In genomic region chr2:30830283-30830795, GRCm38 (mm10) we compare ENCODE assay signal across 8 mouse cellular contexts. TPM values are rescaled to one million over a fixed set of nuclear protein-coding genes. Genes with fewer than 3 reads are reported as not detected.
DNase-seq lines count a peak whose midpoint lies in the region; ATAC-seq and TF ChIP-seq lines count a peak whose summit lies in the region.

Asb6 (minus strand) TSS chr2:30830333.

- no peaks in the 10 kb centered on the region for H3K9me3 ChIP-seq in heart, embryonic 15.5 days (replicated peaks)
- no peaks in the 10 kb centered on the region for H3K9me3 ChIP-seq in G1E (replicated peaks)

- peaks cover 6% of the 10 kb centered on the region for H3K36me3 ChIP-seq in heart, embryonic 15.5 days
- peaks cover 20% of the 10 kb centered on the region for H3K36me3 ChIP-seq in G1E (replicated peaks)

- no peak for TF ChIP-seq CTCF in G1E (IDR thresholded peaks at IDR 0.05; ENCODE audit: low read depth, low read length)

- no peak for DNase-seq in heart, adult 9 months (ENCODE audit: low spot score in 2 of 2)
- no peak for DNase-seq in G1E (ENCODE audit: low spot score)
- no peak for DNase-seq in layer of hippocampus, postnatal 25 days (ENCODE audit: extremely low spot score in 1 of 2, low spot score in 1 of 2)
- DNase-seq in ovary, postnatal 10 days (ENCODE audit: low spot score): no peak
- DNase-seq in kidney, postnatal 36 days: no peak

- H3K27ac ChIP-seq in heart, embryonic 15.5 days: no peak within 1 kb of the TSS

- no peak within 1 kb of the TSS for H3K9ac ChIP-seq in heart, embryonic 15.5 days

- H3K4me2 ChIP-seq in heart, embryonic 15.5 days: no peak within 1 kb of the TSS

- H3K4me1 ChIP-seq in heart, embryonic 15.5 days (replicated peaks): peaks cover 31% of the 10 kb centered on the region
- peaks cover 43% of the 10 kb centered on the region for H3K4me1 ChIP-seq in G1E (ENCODE audit: insufficient read depth, low read depth, low read length)

- 41% methylated on average over 4 of the region's 4 CpGs for WGBS in heart, embryonic 15.5 days

- H3K4me3 ChIP-seq in heart, embryonic 15.5 days: no peak within 1 kb of the TSS
- H3K4me3 ChIP-seq in G1E (ENCODE audit: low read depth, low read length): no peak within 1 kb of the TSS

- ATAC-seq in heart, embryonic 15.5 days (replicated peaks; ENCODE audit: insufficient number of reproducible peaks, insufficient read depth, low FRiP score, low read depth): no peak
- ATAC-seq in G1E (ENCODE audit: extremely low read depth, insufficient number of reproducible peaks, low FRiP score, poor library complexity, severe bottlenecking): no peak
- ATAC-seq in erythroblast, adult 5-6 weeks (replicated peaks; ENCODE audit: low FRiP score, poor library complexity, severe bottlenecking): no peak
- ATAC-seq in monocyte, adult 5-6 weeks (replicated peaks; ENCODE audit: insufficient number of reproducible peaks, low FRiP score, low TSS enrichment, poor library complexity, severe bottlenecking): no peak

- H3K27me3 ChIP-seq in heart, embryonic 15.5 days: no peaks in the 10 kb centered on the region
- H3K27me3 ChIP-seq in G1E (ENCODE audit: insufficient read depth, low read length): peaks cover 10% of the 10 kb centered on the region

RNA-seq across cellular contexts. Expression of gene Asb6, which starts in this region (rescaled TPM):
- polyA plus RNA-seq in heart, embryonic 15.5 days (2015; fragmentation: Nextera tagmentation; extraction: Ambion mirVana): 17.2 and 22.4 TPM in 2 replicates
- total RNA-seq in G1E (2014; fragmentation: Nextera tagmentation) (14.6 and 17.9 TPM in 2 replicates), G1E (2017) (15.2 and 19.3 TPM in 2 replicates)
- 28.4 and 38.8 TPM in 2 replicates for polyA plus RNA-seq in G1E (2012)
- 13.6 and 19.2 TPM in 2 replicates for total RNA-seq in erythroblast, adult 5-6 weeks (2015; ENCODE audit: low replicate concordance)
- 40.6 and 42.2 TPM in 2 replicates for total RNA-seq in erythroblast, adult 5-6 weeks (2017; ENCODE audit: low replicate concordance)
- 10 to 100 TPM; 35.1 to 40.1 TPM for total RNA-seq in layer of hippocampus, postnatal 25 days (2021)
- 20.4 to 45.6 TPM (median 27.7 TPM) in 3 replicates for total RNA-seq in monocyte, adult 5-6 weeks (2017)
